Mouse (Mus musculus) megakaryocyte, embryonic 14.5 days (primary cell): Measurements from ENCODE around the gene Zfand2a.

ENCODE experiments used
- FLI1 ChIP-seq: IDR thresholded peaks from 2 replicates; pipeline ENCODE4 v1.6.1; 2012; ENCODE audit warnings: low read length, inconsistent platforms, mixed read lengths
- GATA1 ChIP-seq: IDR thresholded peaks from 3 replicates; pipeline ENCODE4 v1.6.1; 2012; ENCODE audit warnings: mixed read lengths, low read length, inconsistent platforms, borderline replicate concordance

GRCm38 (mm10) chr5:139474741-139475140, 9.6 kb downstream of the Zfand2a start:
- no peak for TF ChIP-seq GATA1
- no peak for TF ChIP-seq FLI1
